Mouse (Mus musculus) bone marrow, adult 2 months (tissue): ENCODE measurements around the gene Dusp10. TPM values are rescaled to one million over a fixed set of nuclear protein-coding genes. Genes with fewer than 3 reads are reported as not detected.

ENCODE experiments used
- H3K27ac ChIP-seq: fragments of 200-500 bp; 2 replicates; pipeline ENCODE4 v1.5.1; 2012; ENCODE audit warnings: low read depth, mild to moderate bottlenecking, control low read depth, inconsistent platforms, low read length; ENCODE audit not compliant: control insufficient read depth, poor library complexity, insufficient read depth
- H3K4me1 ChIP-seq: fragments of 200-500 bp; 2 replicates; pipeline ENCODE4 v1.6.1; 2011; ENCODE audit warnings: low read length; ENCODE audit not compliant: control insufficient read depth, insufficient read depth
- H3K4me3 ChIP-seq: fragments of 200-500 bp; replicated peaks from 2 replicates; pipeline ENCODE3; 2011; ENCODE audit warnings: mild to moderate bottlenecking, low read depth, low read length, control low read depth; ENCODE audit not compliant: control insufficient read depth
- CTCF ChIP-seq: fragments of 200-500 bp; IDR thresholded peaks from 2 replicates; pipeline ENCODE4 v1.5.1; 2011; ENCODE audit warnings: low read length, control low read depth; ENCODE audit not compliant: control insufficient read depth, insufficient read depth
- POLR2A ChIP-seq: fragments of 200-500 bp; IDR thresholded peaks from 2 replicates; pipeline ENCODE4 v1.6.1; 2011; ENCODE audit warnings: low read depth, mild to moderate bottlenecking, control low read depth, low read length, borderline replicate concordance; ENCODE audit not compliant: control insufficient read depth
- WGBS: fragments of 180-500 bp; shearing (Covaris S2); methylation state at CpG from one replicate; pipeline ENCODE4 v1.1.7; 2018; 5-methylcytosine and 5-hydroxymethylcytosine counted together
- polyA plus RNA-seq: library from polyadenylated mRNA; stranded (reverse); fragments of >200 nt; gene quantifications from 2 replicates; pipeline ENCODE4 v1.2.4, GENCODE M21; 2011; ENCODE audit warnings: low replicate concordance; ENCODE audit not compliant: missing spikeins, insufficient read depth, insufficient read length

Gene Dusp10
- polyA plus RNA-seq, 1 experiment = 7.9 TPM

GRCm38 (mm10) chr1:184065589-184066361 is 52.7 kb downstream of the Dusp10 start:
- H3K4me3 ChIP-seq = no peak overlapping the region
- peaks cover 1% of the 10 kb centered on the region; the same call in 1 of the 2 replicates for H3K4me1 ChIP-seq
- TF ChIP-seq POLR2A = no peak
- no peak for TF ChIP-seq CTCF
- 91% methylated on average over 13 of the region's 13 CpGs for WGBS
- no peak overlapping the region for H3K27ac ChIP-seq

GRCm38 (mm10) chr1:184066460-184067287 is 53.6 kb downstream of the Dusp10 start:
- WGBS = 38% methylated on average over 11 of the region's 11 CpGs
- Histone ChIP-seq H3K27ac (no peak overlapping the region), H3K4me3 (no peak overlapping the region), H3K4me1 (peaks cover 1% of the 10 kb centered on the region; the same call in 1 of the 2 replicates)
- TF ChIP-seq CTCF = no peak

- Histone ChIP-seq H3K4me3 (no peak overlapping the region), H3K27ac (no peak overlapping the region), H3K4me1 (peaks cover 1% of the 10 kb centered on the region; the same call in 1 of the 2 replicates)
- TF ChIP-seq CTCF (no peak), POLR2A (no peak)
- WGBS = 87% methylated on average over 18 of the region's 18 CpGs
Observed at GRCm38 (mm10) chr1:184067704-184068558, 54.8 kb downstream of the Dusp10 start.

- WGBS = 84% methylated on average over 12 of the region's 12 CpGs
- no peak overlapping the region for H3K27ac ChIP-seq
- H3K4me1 ChIP-seq = peaks cover 1% of the 10 kb centered on the region; the same call in 1 of the 2 replicates
Observed at GRCm38 (mm10) chr1:184068971-184069370, 55.9 kb downstream of the Dusp10 start.

GRCm38 (mm10) chr1:184076065-184076464 is 63.0 kb downstream of the Dusp10 start:
- H3K4me3 ChIP-seq = no peak overlapping the region
- TF ChIP-seq CTCF = no peak
- TF ChIP-seq POLR2A = no peak
- H3K27ac ChIP-seq = no peak overlapping the region
- 87% methylated on average over 6 of the region's 6 CpGs for WGBS
- no peaks in the 10 kb centered on the region; the same call in 1 of the 2 replicates for H3K4me1 ChIP-seq

More at GRCm38 (mm10) chr1:184068971-184069370, 55.9 kb downstream of the Dusp10 start:
- TF ChIP-seq CTCF (no peak), POLR2A (no peak)
- H3K4me3 ChIP-seq = no peak overlapping the region

GRCm38 (mm10) chr1:184076756-184077155 is 63.7 kb downstream of the Dusp10 start:
- Histone ChIP-seq H3K4me1 (no peaks in the 10 kb centered on the region; the same call in 1 of the 2 replicates), H3K27ac (no peak overlapping the region), H3K4me3 (no peak overlapping the region)
- no peak for TF ChIP-seq CTCF
- TF ChIP-seq POLR2A = no peak
- 62% methylated on average over 2 of the region's 2 CpGs for WGBS

GRCm38 (mm10) chr1:184079304-184079703 is 66.2 kb downstream of the Dusp10 start:
- H3K4me3 ChIP-seq = no peak overlapping the region
- no peak overlapping the region for H3K27ac ChIP-seq
- TF ChIP-seq CTCF (no peak), POLR2A (no peak)
- WGBS = 44% methylated on average over 3 of the region's 3 CpGs
- no peaks in the 10 kb centered on the region; the same call in 1 of the 2 replicates for H3K4me1 ChIP-seq
